Mouse (Mus musculus): ENCODE results near the gene 1700020L24Rik. TPM values are rescaled to one million over a fixed set of nuclear protein-coding genes. Genes with fewer than 3 reads are reported as not detected.

1700020L24Rik gene
- polyA plus RNA-seq (2014; fragmentation: Nextera tagmentation; extraction: Ambion mirVana), result 0.31 and 0.92 TPM in 2 replicates

- Histone ChIP-seq H3K27me3 (ENCODE audit: control insufficient read depth, insufficient read depth, low read length) (peaks cover 15% of the 10 kb centered on the region), H3K4me2 (ENCODE audit: low read depth) (no peak within 1 kb of the TSS), H3K9me3 (ENCODE audit: control insufficient read depth, low read length) (no peaks in the 10 kb centered on the region), H3K4me3 (ENCODE audit: low read depth, low read length) (no peak within 1 kb of the TSS), H3K4me1 (ENCODE audit: control insufficient read depth, insufficient read depth, low read length) (no peaks in the 10 kb centered on the region), H3K27ac (ENCODE audit: low read depth, low read length) (no peak within 1 kb of the TSS), H3K36me3 (ENCODE audit: control insufficient read depth, insufficient read depth, low read length) (no peaks in the 10 kb centered on the region), H3K9ac (ENCODE audit: low read length) (no peak within 1 kb of the TSS)
- ATAC-seq (ENCODE audit: insufficient read depth, low FRiP score, low TSS enrichment) (no peak), DNase-seq (ENCODE audit: low spot score) (no peak)
- WGBS, result 92% methylated on average over 1 of the region's 1 CpGs
Observed at GRCm38 (mm10) chr11:83437377-83437776, at the start of gene 1700020L24Rik. Gene 1700020L24Rik (plus strand): TSS chr11:83437677.

DNA sequence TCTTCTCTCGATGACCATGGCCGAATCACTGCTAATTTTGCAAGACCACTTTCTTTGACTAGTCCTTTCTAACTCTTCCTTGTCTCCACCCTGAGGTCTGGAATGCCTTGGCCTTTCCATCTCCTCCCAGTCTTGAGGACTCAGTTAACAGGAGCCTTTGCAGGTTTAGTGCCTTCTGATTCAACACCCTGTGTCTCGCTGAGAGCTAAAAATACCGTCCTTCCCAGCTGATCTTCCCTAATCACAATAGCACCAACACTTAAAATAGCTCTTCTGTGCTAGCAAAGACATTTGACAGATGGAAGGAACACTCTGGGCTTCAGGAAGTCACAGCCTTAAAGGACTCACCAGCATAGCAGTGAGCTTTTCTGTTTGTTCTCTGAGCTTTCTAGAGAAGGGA is 44.4 kb upstream of the 1700020L24Rik start:
- DNase-seq (ENCODE audit: low spot score), result no peak
- Histone ChIP-seq H3K27ac (ENCODE audit: low read depth, low read length) (no peak overlapping the region), H3K4me1 (ENCODE audit: control insufficient read depth, insufficient read depth, low read length) (no peaks in the 10 kb centered on the region; the same call in 1 of the 2 replicates), H3K27me3 (ENCODE audit: control insufficient read depth, insufficient read depth, low read length) (no peaks in the 10 kb centered on the region), H3K4me3 (ENCODE audit: low read depth, low read length) (no peak overlapping the region), H3K9me3 (ENCODE audit: control insufficient read depth, low read length) (no peaks in the 10 kb centered on the region), H3K36me3 (ENCODE audit: control insufficient read depth, insufficient read depth, low read length) (no peaks in the 10 kb centered on the region), H3K4me2 (ENCODE audit: low read depth) (no peak overlapping the region), H3K9ac (ENCODE audit: low read length) (no peak overlapping the region)
- WGBS, result 91% methylated on average over 4 of the region's 4 CpGs
- ATAC-seq (ENCODE audit: insufficient read depth, low FRiP score, low TSS enrichment), result no peak

DNA sequence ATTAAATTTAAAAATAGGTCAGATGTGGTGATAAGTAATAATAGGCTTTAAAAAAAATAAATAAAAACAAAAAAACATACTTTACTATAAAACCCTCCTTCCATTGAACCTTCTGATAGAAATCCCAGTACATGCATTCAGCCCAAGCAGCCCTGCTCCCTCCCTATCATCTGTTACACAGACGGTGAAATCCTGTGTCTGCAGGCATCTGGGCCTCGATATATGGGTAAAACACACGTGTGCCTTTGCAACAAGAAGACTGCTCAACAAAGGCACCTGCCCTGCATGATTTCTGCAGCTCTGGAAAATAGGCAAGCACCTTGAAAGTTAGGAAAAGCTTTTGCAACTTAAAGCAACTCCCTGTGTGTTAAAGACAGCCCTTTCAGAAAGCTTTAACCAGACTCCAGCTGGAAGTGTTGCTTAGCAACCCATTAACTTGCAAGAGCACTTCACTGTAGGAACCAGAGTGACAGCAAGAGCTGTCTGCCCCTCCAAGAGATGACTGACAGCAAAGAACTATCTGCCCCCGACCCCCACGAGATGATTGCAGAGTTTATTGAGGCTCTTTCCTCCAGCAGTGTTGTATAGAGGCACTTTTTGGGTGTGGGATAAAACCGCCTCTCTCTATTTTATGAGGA is 42.6 kb upstream of the 1700020L24Rik start:
- 43% methylated on average over 6 of the region's 6 CpGs for WGBS
- Histone ChIP-seq H3K4me2 (ENCODE audit: low read depth) (no peak overlapping the region), H3K36me3 (ENCODE audit: control insufficient read depth, insufficient read depth, low read length) (no peaks in the 10 kb centered on the region), H3K9ac (ENCODE audit: low read length) (no peak overlapping the region), H3K4me1 (ENCODE audit: control insufficient read depth, insufficient read depth, low read length) (no peaks in the 10 kb centered on the region; the same call in 1 of the 2 replicates), H3K27me3 (ENCODE audit: control insufficient read depth, insufficient read depth, low read length) (no peaks in the 10 kb centered on the region), H3K4me3 (ENCODE audit: low read depth, low read length) (no peak overlapping the region), H3K9me3 (ENCODE audit: control insufficient read depth, low read length) (no peaks in the 10 kb centered on the region), H3K27ac (ENCODE audit: low read depth, low read length) (no peak overlapping the region)
- DNase-seq (ENCODE audit: low spot score) (no peak), ATAC-seq (ENCODE audit: insufficient read depth, low FRiP score, low TSS enrichment) (no peak)

GRCm38 (mm10) chr11:83397626-83398025 is 39.9 kb upstream of the 1700020L24Rik start:
- Histone ChIP-seq H3K9ac (ENCODE audit: low read length) (no peak overlapping the region), H3K27me3 (ENCODE audit: control insufficient read depth, insufficient read depth, low read length) (no peaks in the 10 kb centered on the region), H3K4me3 (ENCODE audit: low read depth, low read length) (no peak overlapping the region), H3K27ac (ENCODE audit: low read depth, low read length) (no peak overlapping the region), H3K4me1 (ENCODE audit: control insufficient read depth, insufficient read depth, low read length) (no peaks in the 10 kb centered on the region; the same call in 1 of the 2 replicates), H3K36me3 (ENCODE audit: control insufficient read depth, insufficient read depth, low read length) (no peaks in the 10 kb centered on the region), H3K9me3 (ENCODE audit: control insufficient read depth, low read length) (no peaks in the 10 kb centered on the region), H3K4me2 (ENCODE audit: low read depth) (no peak overlapping the region)
- ATAC-seq (ENCODE audit: insufficient read depth, low FRiP score, low TSS enrichment) (no peak), DNase-seq (ENCODE audit: low spot score) (no peak)
- WGBS, result 91% methylated on average over 7 of the region's 7 CpGs

- Histone ChIP-seq H3K27me3 (ENCODE audit: control insufficient read depth, insufficient read depth, low read length) (no peaks in the 10 kb centered on the region), H3K36me3 (ENCODE audit: control insufficient read depth, insufficient read depth, low read length) (no peaks in the 10 kb centered on the region), H3K4me2 (ENCODE audit: low read depth) (no peak overlapping the region), H3K4me3 (ENCODE audit: low read depth, low read length) (no peak overlapping the region), H3K27ac (ENCODE audit: low read depth, low read length) (no peak overlapping the region), H3K4me1 (ENCODE audit: control insufficient read depth, insufficient read depth, low read length) (no peaks in the 10 kb centered on the region; the same call in 1 of the 2 replicates), H3K9me3 (ENCODE audit: control insufficient read depth, low read length) (no peaks in the 10 kb centered on the region), H3K9ac (ENCODE audit: low read length) (no peak overlapping the region)
- WGBS, result 86% methylated on average over 5 of the region's 5 CpGs
- DNase-seq (ENCODE audit: low spot score) (no peak), ATAC-seq (ENCODE audit: insufficient read depth, low FRiP score, low TSS enrichment) (no peak)
Observed at GRCm38 (mm10) chr11:83398724-83399123, 38.8 kb upstream of the 1700020L24Rik start.

DNA sequence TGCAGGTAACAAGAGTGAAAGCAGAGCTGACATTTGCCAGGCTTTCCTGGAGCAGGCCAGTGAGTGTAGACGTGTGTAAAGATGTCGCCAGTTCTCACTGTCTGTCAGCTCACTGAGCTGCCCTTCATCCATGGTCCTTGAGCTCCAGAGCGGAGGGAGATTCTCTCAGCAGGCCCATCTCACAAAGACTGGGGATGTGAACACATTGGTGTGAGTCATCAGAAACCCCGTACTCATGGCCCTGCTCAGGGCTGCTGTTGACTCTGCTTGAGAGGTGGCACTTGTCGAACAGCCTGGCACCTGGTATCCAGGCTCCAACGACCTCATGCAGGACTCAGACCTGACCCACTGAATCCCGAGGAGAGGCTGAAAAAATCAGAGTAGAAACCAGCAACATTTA is 33.7 kb upstream of the 1700020L24Rik start:
- Histone ChIP-seq H3K27me3 (ENCODE audit: control insufficient read depth, insufficient read depth, low read length) (no peaks in the 10 kb centered on the region), H3K9me3 (ENCODE audit: control insufficient read depth, low read length) (no peaks in the 10 kb centered on the region), H3K9ac (ENCODE audit: low read length) (no peak overlapping the region), H3K36me3 (ENCODE audit: control insufficient read depth, insufficient read depth, low read length) (no peaks in the 10 kb centered on the region), H3K4me1 (ENCODE audit: control insufficient read depth, insufficient read depth, low read length) (no peaks in the 10 kb centered on the region), H3K4me2 (ENCODE audit: low read depth) (no peak overlapping the region), H3K4me3 (ENCODE audit: low read depth, low read length) (no peak overlapping the region), H3K27ac (ENCODE audit: low read depth, low read length) (no peak overlapping the region)
- WGBS, result 89% methylated on average over 7 of the region's 7 CpGs
- ATAC-seq (ENCODE audit: insufficient read depth, low FRiP score, low TSS enrichment), result no peak
- no peak for DNase-seq (ENCODE audit: low spot score)

DNA sequence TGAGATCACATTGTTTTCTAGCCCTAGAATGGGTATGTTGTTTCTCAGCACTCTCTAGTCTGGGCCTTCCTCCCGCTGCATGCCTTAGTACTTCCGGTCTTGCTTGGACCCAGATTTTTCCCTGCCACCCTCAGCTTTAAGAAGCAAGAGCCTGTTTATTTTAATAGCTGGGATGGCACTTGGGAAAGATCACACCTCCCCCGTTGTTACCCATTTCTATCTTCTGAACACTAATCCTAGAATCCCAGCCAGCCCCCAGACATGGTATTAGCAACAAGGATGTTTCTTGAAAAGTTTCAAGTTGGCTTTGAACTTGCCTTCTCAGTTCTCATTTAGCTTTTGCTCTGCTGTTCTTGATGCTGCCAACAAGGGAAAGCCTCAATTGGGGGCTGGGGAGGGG is 31.1 kb upstream of the 1700020L24Rik start:
- Histone ChIP-seq H3K27me3 (ENCODE audit: control insufficient read depth, insufficient read depth, low read length) (no peaks in the 10 kb centered on the region), H3K4me1 (ENCODE audit: control insufficient read depth, insufficient read depth, low read length) (0 out of 2 replicates have a peak, but pooled peaks cover 5% of the 10 kb centered on the region), H3K4me3 (ENCODE audit: low read depth, low read length) (no peak overlapping the region), H3K4me2 (ENCODE audit: low read depth) (no peak overlapping the region), H3K9ac (ENCODE audit: low read length) (no peak overlapping the region), H3K36me3 (ENCODE audit: control insufficient read depth, insufficient read depth, low read length) (no peaks in the 10 kb centered on the region), H3K9me3 (ENCODE audit: control insufficient read depth, low read length) (no peaks in the 10 kb centered on the region), H3K27ac (ENCODE audit: low read depth, low read length) (no peak overlapping the region)
- DNase-seq (ENCODE audit: low spot score), result no peak
- ATAC-seq (ENCODE audit: insufficient read depth, low FRiP score, low TSS enrichment), result no peak
- 73% methylated on average over 3 of the region's 3 CpGs for WGBS

DNA sequence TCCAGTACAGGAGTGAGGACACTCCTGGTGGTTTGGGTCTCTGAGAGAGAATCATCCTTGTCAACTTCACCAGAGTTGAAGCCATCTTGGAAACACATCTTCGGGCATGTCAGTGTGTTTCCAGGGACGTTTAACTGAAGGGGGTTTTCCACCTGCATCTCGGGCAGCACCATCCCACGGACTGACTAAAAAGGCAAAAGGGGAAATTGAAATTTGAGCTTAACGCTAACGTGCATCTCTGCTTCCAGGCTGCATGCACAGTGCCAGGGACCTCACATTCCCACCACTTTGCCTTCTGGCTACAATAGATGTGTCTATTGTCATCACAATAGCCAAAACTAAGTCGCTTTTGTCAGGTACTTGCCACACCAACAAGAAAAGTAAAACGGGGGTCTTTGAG is 29.2 kb upstream of the 1700020L24Rik start:
- H3K27ac ChIP-seq (ENCODE audit: low read depth, low read length), result no peak overlapping the region
- H3K27me3 ChIP-seq (ENCODE audit: control insufficient read depth, insufficient read depth, low read length), result no peaks in the 10 kb centered on the region
- WGBS, result 47% methylated on average over 8 of the region's 8 CpGs
- no peak for ATAC-seq (ENCODE audit: insufficient read depth, low FRiP score, low TSS enrichment)
- no peak overlapping the region for H3K4me3 ChIP-seq (ENCODE audit: low read depth, low read length)
- H3K9ac ChIP-seq (ENCODE audit: low read length), result no peak overlapping the region
- H3K4me1 ChIP-seq (ENCODE audit: control insufficient read depth, insufficient read depth, low read length), result 0 out of 2 replicates have a peak, but pooled peaks cover 5% of the 10 kb centered on the region
- H3K4me2 ChIP-seq (ENCODE audit: low read depth), result no peak overlapping the region
- no peaks in the 10 kb centered on the region for H3K36me3 ChIP-seq (ENCODE audit: control insufficient read depth, insufficient read depth, low read length)
- no peaks in the 10 kb centered on the region for H3K9me3 ChIP-seq (ENCODE audit: control insufficient read depth, low read length)
- DNase-seq (ENCODE audit: low spot score), result no peak

- Histone ChIP-seq H3K9ac (ENCODE audit: low read length) (peak within 1 kb of the TSS; percentile 86), H3K27ac (ENCODE audit: low read depth, low read length) (peak within 1 kb of the TSS; percentile 66), H3K27me3 (ENCODE audit: control insufficient read depth, insufficient read depth, low read length) (no peaks in the 10 kb centered on the region), H3K4me2 (ENCODE audit: low read depth) (peak within 1 kb of the TSS; percentile 78), H3K9me3 (ENCODE audit: control insufficient read depth, low read length) (no peaks in the 10 kb centered on the region), H3K4me3 (ENCODE audit: low read depth, low read length) (peak within 1 kb of the TSS; percentile 77), H3K36me3 (ENCODE audit: control insufficient read depth, insufficient read depth, low read length) (no peaks in the 10 kb centered on the region), H3K4me1 (ENCODE audit: control insufficient read depth, insufficient read depth, low read length) (0 out of 2 replicates have a peak, but pooled peaks cover 5% of the 10 kb centered on the region)
- WGBS, result 2% methylated on average over 20 of the region's 44 CpGs
- peak; percentile 73 for DNase-seq (ENCODE audit: low spot score)
- ATAC-seq (ENCODE audit: insufficient read depth, low FRiP score, low TSS enrichment), result peak; percentile 60; the same call in 1 of the 2 replicates
Observed at GRCm38 (mm10) chr11:83409087-83409754, 28.3 kb upstream of the 1700020L24Rik start, which contains the start of gene Rasl10b. Gene Rasl10b (plus strand): TSS chr11:83409137.

All from neural tube, embryonic 11.5 days (tissue).